Mouse (Mus musculus) olfactory bulb, adult 2 months (tissue): ENCODE results near the gene Eif4e1b.

ENCODE experiments used
- CTCF ChIP-seq: fragments of 200-500 bp; IDR thresholded peaks from 2 replicates; pipeline ENCODE4 v1.5.1; 2012; ENCODE audit warnings: low read depth, mild to moderate bottlenecking, low read length, moderate library complexity; ENCODE audit not compliant: insufficient read depth
- POLR2A ChIP-seq: fragments of 200-500 bp; IDR thresholded peaks from 2 replicates; pipeline ENCODE4 v1.6.1; 2012; ENCODE audit warnings: mild to moderate bottlenecking, low read depth, low read length, moderate library complexity; ENCODE audit not compliant: insufficient read depth

DNA sequence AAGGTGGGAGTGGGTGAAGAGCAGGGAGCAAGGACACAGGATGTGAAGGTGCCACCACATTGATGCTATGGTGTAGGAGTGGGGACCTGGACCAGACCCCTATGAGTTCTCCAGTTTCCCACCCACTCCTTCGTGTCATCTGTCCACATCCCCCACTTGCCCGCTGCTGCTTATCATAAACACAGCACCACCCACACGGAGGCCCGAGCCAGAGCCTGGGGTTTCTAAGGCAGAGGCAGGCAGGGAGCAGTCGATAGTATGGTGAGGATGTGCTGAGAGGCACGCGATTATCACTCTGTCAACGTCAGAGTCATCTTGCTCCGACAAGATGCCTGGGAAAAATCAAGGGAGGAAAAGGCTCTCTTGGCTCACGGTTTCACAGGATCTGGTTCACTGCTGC lies 14.9 kb downstream of the Eif4e1b start:
- TF ChIP-seq CTCF (no peak), POLR2A (no peak)
